In genomic region chr8:84811303-84811702, GRCm38 (mm10) we compare ENCODE assay signal across 7 mouse cellular contexts. TPM values are rescaled to one million over a fixed set of nuclear protein-coding genes. Genes with fewer than 3 reads are reported as not detected.
DNase-seq lines count a peak whose midpoint lies in the region; ATAC-seq and TF ChIP-seq lines count a peak whose summit lies in the region.

No protein-coding gene starts in this region.

- peak overlapping the region; percentile 30 for H3K4me3 ChIP-seq in lung, embryonic 14.5 days (ENCODE audit: low read depth, low read length)
- H3K4me3 ChIP-seq in forebrain, embryonic 14.5 days (ENCODE audit: low read depth, low read length) = peak overlapping the region; percentile 21
- peak overlapping the region; percentile 40 for H3K4me3 ChIP-seq in limb, embryonic 13.5 days
- peak overlapping the region; percentile 39; the same call in 1 of the 2 replicates for H3K4me3 ChIP-seq in small intestine, adult 2 months (ENCODE audit: low read depth, low read length)

- no peak for TF ChIP-seq POLR2A in small intestine, adult 2 months (IDR thresholded peaks at IDR 0.05; ENCODE audit: low read depth, low read length)

- H3K9ac ChIP-seq in lung, embryonic 14.5 days = no peak overlapping the region; the same call in 1 of the 2 replicates
- peak overlapping the region; percentile 60 for H3K9ac ChIP-seq in forebrain, embryonic 14.5 days (ENCODE audit: low read length)
- H3K9ac ChIP-seq in limb, embryonic 13.5 days = peak overlapping the region; percentile 54

- H3K27me3 ChIP-seq in lung, embryonic 14.5 days (ENCODE audit: insufficient read depth, low read length) = peaks cover 8% of the 10 kb centered on the region; the same call in 1 of the 2 replicates
- H3K27me3 ChIP-seq in forebrain, embryonic 14.5 days (replicated peaks; ENCODE audit: control insufficient read depth, insufficient read depth, low read length) = no peaks in the 10 kb centered on the region
- H3K27me3 ChIP-seq in limb, embryonic 13.5 days = peaks cover 30% of the 10 kb centered on the region
- peaks cover 5% of the 10 kb centered on the region; the same call in 1 of the 2 replicates for H3K27me3 ChIP-seq in small intestine, adult 2 months (ENCODE audit: control insufficient read depth, insufficient read depth, low read length)

- H3K9me3 ChIP-seq in lung, embryonic 14.5 days (ENCODE audit: low read depth, low read length) = no peaks in the 10 kb centered on the region
- H3K9me3 ChIP-seq in forebrain, embryonic 14.5 days (replicated peaks; ENCODE audit: control insufficient read depth, low read length) = no peaks in the 10 kb centered on the region
- H3K9me3 ChIP-seq in limb, embryonic 13.5 days = no peaks in the 10 kb centered on the region

- TF ChIP-seq CTCF in lung, embryonic 14.5 days (IDR thresholded peaks at IDR 0.05; ENCODE audit: low read depth) = no peak
- TF ChIP-seq CTCF in small intestine, adult 2 months (IDR thresholded peaks at IDR 0.05; ENCODE audit: extremely low read depth, insufficient read length, insufficient replicate concordance, low read depth, low read length) = no peak

- WGBS in lung, embryonic 14.5 days = 20% methylated on average over 10 of the region's 10 CpGs
- 11% methylated on average over 10 of the region's 10 CpGs for WGBS in forebrain, embryonic 14.5 days
- WGBS in limb, embryonic 13.5 days = 26% methylated on average over 10 of the region's 10 CpGs
- 25% methylated on average over 10 of the region's 10 CpGs for WGBS in small intestine, adult 2 months

- DNase-seq in lung, embryonic 14.5 days = no peak
- no peak for DNase-seq in lung, postnatal 14 days
- no peak for DNase-seq in forebrain, embryonic 14.5 days (ENCODE audit: low spot score)
- DNase-seq in embryo, embryonic 9.5 days (ENCODE audit: extremely low spot score) = no peak
- DNase-seq in thymus, postnatal 25 days = no peak

- ATAC-seq in lung, embryonic 14.5 days (ENCODE audit: insufficient read depth) = no peak
- ATAC-seq in forebrain, embryonic 14.5 days = no peak
- ATAC-seq in limb, embryonic 13.5 days (ENCODE audit: low FRiP score, low read depth) = no peak

- H3K4me2 ChIP-seq in lung, embryonic 14.5 days = peak overlapping the region; percentile 59
- peak overlapping the region; percentile 60 for H3K4me2 ChIP-seq in forebrain, embryonic 14.5 days (ENCODE audit: low read length)
- H3K4me2 ChIP-seq in limb, embryonic 13.5 days (replicated peaks) = peak overlapping the region; percentile 64

- H3K36me3 ChIP-seq in lung, embryonic 14.5 days (ENCODE audit: insufficient read depth) = no peaks in the 10 kb centered on the region
- H3K36me3 ChIP-seq in forebrain, embryonic 14.5 days (ENCODE audit: control insufficient read depth, insufficient read depth, low read length) = no peaks in the 10 kb centered on the region
- no peaks in the 10 kb centered on the region for H3K36me3 ChIP-seq in limb, embryonic 13.5 days
- H3K36me3 ChIP-seq in small intestine, adult 2 months (ENCODE audit: control insufficient read depth, insufficient read depth, low read length) = no peaks in the 10 kb centered on the region

- no peak overlapping the region for H3K27ac ChIP-seq in lung, embryonic 14.5 days (ENCODE audit: low read depth)
- H3K27ac ChIP-seq in forebrain, embryonic 14.5 days (ENCODE audit: low read depth, low read length) = peak overlapping the region; percentile 78
- H3K27ac ChIP-seq in limb, embryonic 13.5 days = no peak overlapping the region
- no peak overlapping the region for H3K27ac ChIP-seq in small intestine, adult 2 months (ENCODE audit: insufficient read depth, low read depth, low read length)

- peaks cover 3% of the 10 kb centered on the region for H3K4me1 ChIP-seq in lung, embryonic 14.5 days (ENCODE audit: insufficient read depth)
- H3K4me1 ChIP-seq in forebrain, embryonic 14.5 days (ENCODE audit: control insufficient read depth, insufficient read depth, low read length) = peaks cover 35% of the 10 kb centered on the region
- H3K4me1 ChIP-seq in limb, embryonic 13.5 days = peaks cover 34% of the 10 kb centered on the region
- H3K4me1 ChIP-seq in small intestine, adult 2 months (ENCODE audit: control insufficient read depth, insufficient read depth, insufficient read length, low read length) = no peaks in the 10 kb centered on the region; the same call in 1 of the 2 replicates

RNA-seq across cellular contexts. Expression of gene Nfix, which starts 11.2 kb away (rescaled TPM):
- 42.3 and 44.1 TPM in 2 replicates for polyA plus RNA-seq in lung, embryonic 14.5 days (2014; fragmentation: Nextera tagmentation; extraction: Ambion mirVana)
- 237 and 318 TPM in 2 replicates for polyA plus RNA-seq in forebrain, embryonic 14.5 days (2014; fragmentation: Nextera tagmentation; extraction: Ambion mirVana)
- polyA plus RNA-seq in limb, embryonic 13.5 days (2015; fragmentation: Nextera tagmentation; extraction: Ambion mirVana) = 46.9 and 48.0 TPM in 2 replicates
- 22.3 and 26.1 TPM in 2 replicates for polyA plus RNA-seq in small intestine, adult 2 months (2012; rRNA removed)

RNA-seq across cellular contexts. Expression of gene Dand5, which starts 11.3 kb away (rescaled TPM):
- 4.5 and 4.6 TPM in 2 replicates for polyA plus RNA-seq in lung, embryonic 14.5 days (2014; fragmentation: Nextera tagmentation; extraction: Ambion mirVana)
- 8.6 and 9.4 TPM in 2 replicates for polyA plus RNA-seq in forebrain, embryonic 14.5 days (2014; fragmentation: Nextera tagmentation; extraction: Ambion mirVana)
- 6.3 TPM in 2 replicates for polyA plus RNA-seq in limb, embryonic 13.5 days (2015; fragmentation: Nextera tagmentation; extraction: Ambion mirVana)
- 0.98 and 2.1 TPM in 2 replicates for polyA plus RNA-seq in small intestine, adult 2 months (2012; rRNA removed)

RNA-seq across cellular contexts. Expression of gene Gadd45gip1, which starts 20.0 kb away (rescaled TPM):
- polyA plus RNA-seq in lung, embryonic 14.5 days (2014; fragmentation: Nextera tagmentation; extraction: Ambion mirVana) = 44.2 and 45.0 TPM in 2 replicates
- 35.2 and 41.3 TPM in 2 replicates for polyA plus RNA-seq in forebrain, embryonic 14.5 days (2014; fragmentation: Nextera tagmentation; extraction: Ambion mirVana)
- 48.1 and 48.4 TPM in 2 replicates for polyA plus RNA-seq in limb, embryonic 13.5 days (2015; fragmentation: Nextera tagmentation; extraction: Ambion mirVana)
- polyA plus RNA-seq in small intestine, adult 2 months (2012; rRNA removed) = 50.5 and 64.1 TPM in 2 replicates

RNA-seq across cellular contexts. Expression of gene Rad23a, which starts 29.2 kb away (rescaled TPM):
- 118 and 123 TPM in 2 replicates for polyA plus RNA-seq in lung, embryonic 14.5 days (2014; fragmentation: Nextera tagmentation; extraction: Ambion mirVana)
- polyA plus RNA-seq in forebrain, embryonic 14.5 days (2014; fragmentation: Nextera tagmentation; extraction: Ambion mirVana) = 87.3 and 88.1 TPM in 2 replicates
- 106 TPM in 2 replicates for polyA plus RNA-seq in limb, embryonic 13.5 days (2015; fragmentation: Nextera tagmentation; extraction: Ambion mirVana)
- polyA plus RNA-seq in small intestine, adult 2 months (2012; rRNA removed) = 26.4 and 47.5 TPM in 2 replicates

RNA-seq across cellular contexts. Expression of gene Calr, which starts 35.4 kb away (rescaled TPM):
- polyA plus RNA-seq in lung, embryonic 14.5 days (2014; fragmentation: Nextera tagmentation; extraction: Ambion mirVana) = 886 and 920 TPM in 2 replicates
- 514 and 606 TPM in 2 replicates for polyA plus RNA-seq in forebrain, embryonic 14.5 days (2014; fragmentation: Nextera tagmentation; extraction: Ambion mirVana)
- 943 and 1,018 TPM in 2 replicates for polyA plus RNA-seq in limb, embryonic 13.5 days (2015; fragmentation: Nextera tagmentation; extraction: Ambion mirVana)
- 82.6 and 120 TPM in 2 replicates for polyA plus RNA-seq in small intestine, adult 2 months (2012; rRNA removed)
